Mouse (Mus musculus) urinary bladder, postnatal 10 days (tissue): ENCODE data around the gene Derl3.

Experiments
- DNase-seq: peaks from one replicate; pipeline ENCODE4 v3.0.0; 2022; ENCODE audit warnings: low spot score

The Derl3 gene

GRCm38 (mm10) chr10:75942736-75943477 lies 49.7 kb downstream of the Derl3 start, which contains the start of gene Vpreb3:
Gene Vpreb3, plus strand, starts transcription at chr10:75943057.
- DNase-seq: no peak

- DNase-seq: no peak
These were observed 51.0 kb downstream of the Derl3 start for GRCm38 (mm10) chr10:75944066-75944772.

GRCm38 (mm10) chr10:75945213-75945612 lies 52.0 kb downstream of the Derl3 start:
- no peak for DNase-seq
